Mouse (Mus musculus) heart, postnatal 0 days (tissue): ENCODE measurements at regions not wholly inside any gene's neighbourhood (a gene's known extent, or its start where the extent isn't known, plus 50 kb on each side); places are given as distances from the start of the nearest gene placed in this dataset.

ENCODE experiments used
- ATAC-seq: fragments of 200-750 bp; cut with Nextera tagmentation; 2 replicates; pipeline ENCODE4 v1.8.0; 2017; ENCODE audit warnings: low read depth, moderate number of reproducible peaks, moderate library complexity; ENCODE audit not compliant: insufficient read depth
- DNase-seq: peaks from one replicate; pipeline ENCODE4 v3.0.0-alpha.2; 2016; ENCODE audit warnings: low spot score
- H3K27ac ChIP-seq: fragments of 300-500 bp; sonication (generic); 2 replicates; pipeline ENCODE4 v1.5.1; 2014; ENCODE audit warnings: low read depth, mild to moderate bottlenecking
- H3K27me3 ChIP-seq: fragments of 300-500 bp; sonication (generic); 2 replicates; pipeline ENCODE4 v1.6.1; 2014; ENCODE audit warnings: low read length, mixed read lengths; ENCODE audit not compliant: control insufficient read depth, insufficient read depth
- H3K36me3 ChIP-seq: fragments of 300-500 bp; sonication (generic); replicated peaks from 2 replicates; pipeline ENCODE4 v1.6.1; 2014; ENCODE audit warnings: low read length, mixed read lengths; ENCODE audit not compliant: control insufficient read depth, insufficient read depth
- H3K4me1 ChIP-seq: fragments of 300-500 bp; sonication (generic); 2 replicates; pipeline ENCODE4 v1.6.1; 2014; ENCODE audit warnings: antibody characterized with exemption; ENCODE audit not compliant: control insufficient read depth, insufficient read depth
- H3K4me2 ChIP-seq: fragments of 300-500 bp; sonication (generic); 2 replicates; pipeline ENCODE4 v1.6.1; 2014; ENCODE audit warnings: low read depth, mild to moderate bottlenecking, low read length, moderate library complexity
- H3K4me3 ChIP-seq: fragments of 300-500 bp; sonication (generic); 2 replicates; pipeline ENCODE4 v1.5.1; 2014; ENCODE audit warnings: low read depth, low read length
- H3K9ac ChIP-seq: fragments of 300-500 bp; sonication (generic); replicated peaks from 2 replicates; pipeline ENCODE4 v1.6.1; 2014; ENCODE audit warnings: low read depth, low read length, mixed read lengths
- H3K9me3 ChIP-seq: fragments of 300-500 bp; sonication (generic); replicated peaks from 2 replicates; pipeline ENCODE4 v1.6.1; 2016; ENCODE audit warnings: low read length; ENCODE audit not compliant: control insufficient read depth
- CTCF ChIP-seq: IDR thresholded peaks from 2 replicates; pipeline ENCODE4 v1.5.1; 2016; ENCODE audit warnings: antibody characterized with exemption, control low read depth, low read depth
- EP300 ChIP-seq: IDR thresholded peaks from 2 replicates; pipeline ENCODE4 v1.6.1; 2016; ENCODE audit warnings: antibody characterized with exemption, low read depth
- WGBS: fragments of 180-500 bp; shearing (Covaris S2); extraction: QIAGEN DNeasy Blood & Tissue Kit; methylation state at CpG from one replicate; pipeline ENCODE4 v1.1.7; 2014; 5-methylcytosine and 5-hydroxymethylcytosine counted together

- no peaks in the 10 kb centered on the region for H3K4me1 ChIP-seq
- WGBS = 68% methylated on average over 2 of the region's 2 CpGs
- ATAC-seq = no peak
- H3K4me2 ChIP-seq = no peak overlapping the region
- no peaks in the 10 kb centered on the region for H3K36me3 ChIP-seq
- no peak overlapping the region for H3K9ac ChIP-seq
- H3K4me3 ChIP-seq = no peak overlapping the region
- TF ChIP-seq CTCF (no peak), EP300 (no peak)
- H3K9me3 ChIP-seq = no peaks in the 10 kb centered on the region
- no peak overlapping the region for H3K27ac ChIP-seq
- no peak for DNase-seq
- H3K27me3 ChIP-seq = no peaks in the 10 kb centered on the region
These were observed 131.2 kb downstream of the Gpat3 start for GRCm38 (mm10) chr5:100976736-100977135.

DNA sequence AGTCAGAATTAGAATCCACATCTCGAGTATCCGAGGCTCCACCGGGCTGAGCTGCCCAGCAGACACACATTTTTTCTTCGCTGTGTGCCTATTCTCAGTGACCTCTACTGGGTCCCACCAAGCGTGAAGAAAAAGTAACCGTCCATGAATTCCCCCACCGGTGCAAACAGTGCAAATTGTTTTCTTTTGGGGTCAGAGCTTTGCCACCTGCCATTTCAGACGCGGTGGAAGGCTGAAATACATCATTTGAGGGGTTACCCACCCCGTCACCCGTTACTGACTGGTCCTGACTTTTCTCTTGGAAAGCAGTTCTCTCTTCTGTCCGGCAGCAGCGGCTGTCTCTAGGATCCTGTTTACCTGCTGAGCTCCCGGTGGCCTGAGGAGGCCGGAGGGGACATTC lies 105.7 kb downstream of the Gpat3 start:
- WGBS = 66% methylated on average over 15 of the region's 15 CpGs
- H3K27me3 ChIP-seq = no peaks in the 10 kb centered on the region
- H3K4me1 ChIP-seq = no peaks in the 10 kb centered on the region
- H3K4me3 ChIP-seq = no peak overlapping the region
- no peak for DNase-seq
- H3K4me2 ChIP-seq = peak overlapping the region; percentile 35; the same call in 1 of the 2 replicates
- TF ChIP-seq CTCF = no peak
- TF ChIP-seq EP300 = no peak
- H3K27ac ChIP-seq = no peak overlapping the region
- no peak for ATAC-seq
- H3K9ac ChIP-seq = no peak overlapping the region
- H3K36me3 ChIP-seq = no peaks in the 10 kb centered on the region
- H3K9me3 ChIP-seq = no peaks in the 10 kb centered on the region
